Mouse (Mus musculus): ENCODE measurements around the gene Nup210l.

DNA sequence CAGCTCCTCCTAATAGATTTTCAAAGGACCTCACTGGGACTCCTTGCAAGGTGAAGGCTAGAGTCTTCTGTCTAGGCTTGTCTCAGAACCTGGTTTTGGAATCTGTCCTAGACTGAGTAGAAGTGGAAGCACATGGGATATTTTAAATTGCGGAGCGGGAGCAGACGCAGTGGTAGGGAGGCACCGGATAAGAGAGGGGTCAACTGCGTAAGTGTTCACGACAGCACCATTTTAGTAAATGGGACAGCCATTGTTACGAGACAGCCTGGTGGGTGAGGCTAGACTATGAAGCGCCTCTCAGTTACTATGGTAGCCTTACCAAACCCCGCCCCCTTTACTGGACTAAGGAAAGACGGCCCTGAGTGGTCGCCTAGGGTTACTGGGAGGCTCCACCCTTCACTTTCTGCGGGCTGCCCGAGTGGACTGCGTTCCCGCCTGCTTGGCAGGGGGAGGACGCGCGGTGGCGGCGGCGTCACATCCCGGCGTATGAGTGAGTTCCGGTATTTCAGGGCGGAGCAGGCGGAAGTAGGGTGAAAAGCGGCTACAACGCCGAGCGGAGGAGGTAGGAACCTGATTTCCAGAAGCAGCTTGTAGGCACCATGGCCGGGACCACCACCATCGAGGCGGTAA is 24.7 kb upstream of the Nup210l start:
- TF ChIP-seq CTCF (conservative IDR thresholded peaks at IDR 0.05; ENCODE audit: low read length), result no peak
- no peak for TF ChIP-seq NANOG (IDR thresholded peaks at IDR 0.05; ENCODE audit: borderline replicate concordance, low read length)

Measured in E14TG2a.4 (cell line).